Mouse (Mus musculus) brown adipose tissue, adult 24 weeks (tissue): Measurements from ENCODE around the gene Srf. TPM values are rescaled to one million over a fixed set of nuclear protein-coding genes. Genes with fewer than 3 reads are reported as not detected.

Experiments
- H3K27ac ChIP-seq: fragments of 200-500 bp; replicated peaks from 2 replicates; pipeline ENCODE4 v1.5.1; 2012; ENCODE audit warnings: low read depth, mild to moderate bottlenecking, low read length
- H3K4me1 ChIP-seq: fragments of 200-500 bp; 2 replicates; pipeline ENCODE4 v1.6.1; 2012; ENCODE audit warnings: low read length, mixed read lengths; ENCODE audit not compliant: control insufficient read depth, insufficient read depth, insufficient read length
- H3K4me3 ChIP-seq: fragments of 200-500 bp; 2 replicates; pipeline ENCODE4 v1.5.1; 2012; ENCODE audit warnings: low read depth, mild to moderate bottlenecking, low read length, moderate library complexity; ENCODE audit not compliant: insufficient read depth
- polyA plus RNA-seq: library from polyadenylated mRNA; stranded (reverse); fragments of >200 nt; gene quantifications from 2 replicates; pipeline ENCODE4 v1.2.4, GENCODE M21; 2012; ENCODE audit not compliant: missing spikeins, insufficient read depth, insufficient read length

The Srf gene
- polyA plus RNA-seq, 1 experiment, result 19.1 TPM

DNA sequence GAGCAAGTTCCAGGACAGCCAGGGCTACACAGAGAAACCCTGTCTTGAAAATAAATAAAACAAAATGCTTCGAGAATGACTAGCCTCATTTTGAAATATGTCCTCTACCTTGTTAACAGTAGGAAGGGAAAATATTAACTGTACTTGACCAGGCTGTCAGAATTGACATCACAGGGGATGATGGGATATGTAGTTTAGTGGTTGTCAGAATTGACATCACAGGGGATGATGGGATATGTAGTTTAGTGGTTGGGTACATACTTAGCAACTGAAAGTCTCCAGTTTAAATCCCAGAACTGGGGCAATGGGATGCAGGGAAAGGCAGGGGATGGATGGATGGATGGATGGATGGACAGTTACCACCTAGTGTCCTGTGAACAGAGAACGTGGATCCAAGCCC is 42.6 kb downstream of the Srf start:
- H3K27ac ChIP-seq, result no peak overlapping the region
- H3K4me1 ChIP-seq, result no peaks in the 10 kb centered on the region
- no peak overlapping the region for H3K4me3 ChIP-seq

DNA sequence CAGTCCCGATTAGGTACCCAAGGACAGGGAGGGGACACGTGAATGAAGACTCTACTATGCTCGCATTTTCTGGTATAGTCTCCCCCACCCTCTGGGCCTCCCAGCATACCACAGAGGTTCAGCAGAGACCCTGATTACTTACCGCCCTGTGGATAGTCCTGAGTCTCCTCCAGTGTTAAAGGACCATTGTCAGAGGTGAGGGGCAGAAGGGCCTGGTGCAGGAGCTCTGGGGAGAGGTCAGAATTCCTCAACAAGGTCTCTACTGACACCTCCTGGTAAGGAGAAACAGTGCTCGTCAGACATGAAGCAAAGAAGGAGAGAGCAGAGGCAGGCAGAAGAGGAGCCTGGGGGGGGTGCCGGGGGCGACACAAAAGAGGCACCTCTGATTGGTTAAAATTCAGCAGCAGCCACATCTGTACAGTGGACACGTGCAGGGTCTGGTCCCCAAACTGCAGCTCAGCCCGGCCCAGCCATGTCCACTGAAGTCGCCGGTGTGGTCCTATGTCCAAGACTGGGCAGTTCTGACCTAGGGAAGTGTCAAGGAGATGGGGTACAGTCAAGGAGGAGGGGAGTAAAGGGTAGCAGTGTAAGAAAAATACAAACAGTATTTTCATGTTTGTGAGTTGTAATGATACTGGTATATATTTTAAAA is 44.8 kb downstream of the Srf start:
- no peak overlapping the region for H3K27ac ChIP-seq
- H3K4me1 ChIP-seq, result no peaks in the 10 kb centered on the region
- H3K4me3 ChIP-seq, result no peak overlapping the region

DNA sequence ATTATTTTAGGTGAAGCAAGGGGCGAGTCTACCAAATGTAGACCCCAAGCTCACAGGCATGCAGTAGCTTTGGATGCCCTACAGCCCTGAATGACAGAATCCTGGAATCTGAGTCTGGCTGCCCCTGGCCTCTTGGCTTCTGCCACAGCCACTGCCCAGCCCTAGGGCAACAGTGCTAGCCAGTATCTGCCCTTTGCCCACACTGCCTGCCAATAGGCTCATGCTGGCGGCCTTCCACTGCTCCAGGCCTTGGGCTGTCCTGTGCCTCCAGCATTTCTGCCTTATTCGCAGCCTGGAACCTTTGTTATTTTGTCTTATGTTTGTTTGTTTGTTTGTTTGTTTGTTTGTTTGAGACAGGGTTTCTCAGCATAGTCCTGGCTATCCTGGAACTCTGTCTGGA is 50.4 kb downstream of the Srf start:
- Histone ChIP-seq H3K27ac (no peak overlapping the region), H3K4me1 (no peaks in the 10 kb centered on the region), H3K4me3 (no peak overlapping the region)

DNA sequence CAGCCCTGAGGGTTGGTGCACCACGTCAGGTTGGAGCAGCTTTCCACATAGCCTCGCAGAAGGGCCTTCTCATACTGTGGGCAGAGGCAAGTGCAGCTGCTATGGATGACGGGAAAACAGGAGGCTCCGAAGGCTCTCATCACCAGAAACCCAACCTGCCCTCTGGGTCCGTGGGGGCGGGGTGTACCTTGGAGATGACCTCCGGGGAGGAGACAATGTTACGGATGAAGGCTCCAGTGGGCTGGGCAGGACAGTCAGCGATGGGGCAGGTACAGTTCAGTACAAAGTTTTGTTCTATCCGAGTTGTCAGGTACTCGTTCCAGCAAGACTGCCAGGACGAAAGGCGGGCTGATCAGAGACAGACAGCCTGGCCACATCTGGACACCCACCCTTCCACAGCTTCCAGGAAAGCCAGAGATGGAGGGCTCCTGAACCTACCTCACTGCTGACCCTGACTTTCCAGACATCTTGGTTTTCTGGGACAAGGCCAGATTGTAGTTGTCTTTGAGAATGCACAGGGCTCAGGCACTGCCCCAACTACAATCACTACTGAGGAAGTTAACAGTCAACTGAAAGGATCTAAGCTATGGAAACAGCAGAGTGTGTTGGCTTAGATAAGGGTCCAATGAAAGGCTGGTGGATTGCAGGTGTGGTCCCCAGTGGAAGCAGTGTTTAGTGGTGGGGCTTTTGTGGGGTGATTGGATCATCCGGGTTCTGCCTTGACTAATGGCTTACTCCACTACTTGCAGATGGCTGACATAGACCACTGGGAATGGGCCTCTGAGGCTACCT is 51.9 kb downstream of the Srf start:
- Histone ChIP-seq H3K27ac (no peak overlapping the region), H3K4me3 (no peak overlapping the region), H3K4me1 (no peaks in the 10 kb centered on the region)

DNA sequence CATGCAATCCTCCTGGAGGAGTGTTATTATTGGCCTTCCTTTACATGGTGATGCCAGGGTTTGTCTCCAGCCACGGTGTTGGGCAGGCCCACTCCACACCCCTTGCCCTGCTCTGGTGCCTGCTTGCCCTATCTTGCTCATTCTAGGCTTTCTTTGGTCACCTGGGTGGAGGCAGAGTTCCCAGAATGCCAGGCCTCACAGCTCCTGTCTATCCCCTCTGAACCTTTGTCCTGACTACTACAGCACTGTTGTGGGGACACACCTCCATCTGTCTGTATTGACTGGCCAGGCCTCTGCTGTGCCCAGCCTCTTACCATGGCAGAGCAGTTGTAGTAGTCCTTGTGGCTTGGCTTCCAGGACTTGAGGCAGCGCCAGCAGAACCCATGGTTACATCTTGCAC is 53.2 kb downstream of the Srf start:
- Histone ChIP-seq H3K4me3 (no peak overlapping the region), H3K4me1 (no peaks in the 10 kb centered on the region), H3K27ac (no peak overlapping the region)

Other genes with a start within 250 kb of the Srf start
- 2.7 and 3.5 TPM in 2 replicates for gene Abcc10, start 227.8 kb downstream of the Srf start, polyA plus RNA-seq
- gene Zfp318, start 172.4 kb downstream of the Srf start, polyA plus RNA-seq, result 8.0 and 12.4 TPM in 2 replicates
- gene Crip3, start 127.2 kb downstream of the Srf start, polyA plus RNA-seq, result not detected in 2 replicates
- gene Slc22a7, start 117.7 kb downstream of the Srf start, polyA plus RNA-seq, result not detected in 2 replicates
- not detected in 2 replicates for gene Ttbk1, start 68.5 kb downstream of the Srf start, polyA plus RNA-seq
- 0.87 TPM in 1 of 2 replicates, not detected in the other for gene Dnph1, start 59.5 kb downstream of the Srf start, polyA plus RNA-seq
- 11.6 and 14.5 TPM in 2 replicates for gene Cul9, start 9.8 kb downstream of the Srf start, polyA plus RNA-seq
- gene Ptk7, start 73.3 kb upstream of the Srf start, polyA plus RNA-seq, result 0.42 TPM in 1 of 2 replicates, not detected in the other
- 15.7 and 15.9 TPM in 2 replicates for gene Klc4, start 89.8 kb upstream of the Srf start, polyA plus RNA-seq
- gene Mrpl2, start 90.1 kb upstream of the Srf start, polyA plus RNA-seq, result 118 and 151 TPM in 2 replicates
- 8.9 and 13.8 TPM in 2 replicates for gene Cul7, start 94.2 kb upstream of the Srf start, polyA plus RNA-seq
- gene Rrp36, start 118.2 kb upstream of the Srf start, polyA plus RNA-seq, result 19.7 and 20.6 TPM in 2 replicates
- gene Mea1, start 122.6 kb upstream of the Srf start, polyA plus RNA-seq, result 121 and 148 TPM in 2 replicates
- 24.2 and 24.8 TPM in 2 replicates for gene Klhdc3, start 124.7 kb upstream of the Srf start, polyA plus RNA-seq
- 33.3 and 37.8 TPM in 2 replicates for gene Ppp2r5d, start 148.9 kb upstream of the Srf start, polyA plus RNA-seq
- 42.3 and 56.0 TPM in 2 replicates for gene Pex6, start 155.3 kb upstream of the Srf start, polyA plus RNA-seq
- gene Gnmt, start 173.0 kb upstream of the Srf start, polyA plus RNA-seq, result 4.0 TPM in 1 of 2 replicates, not detected in the other
- gene Cnpy3, start 196.0 kb upstream of the Srf start, polyA plus RNA-seq, result 14.2 and 16.3 TPM in 2 replicates
- not detected in 2 replicates for gene Ptcra, start 207.5 kb upstream of the Srf start, polyA plus RNA-seq
- 62.8 and 70.6 TPM in 2 replicates for gene 2310039H08Rik, start 216.5 kb upstream of the Srf start, polyA plus RNA-seq
- 51.1 and 77.6 TPM in 2 replicates for gene Rpl7l1, start 226.5 kb upstream of the Srf start, polyA plus RNA-seq